Mouse (Mus musculus) E14TG2a.4 (cell line): ENCODE measurements around the gene Grpel1.

Source experiments
- CTCF ChIP-seq: conservative IDR thresholded peaks from 2 replicates; pipeline ENCODE4 v1.5.1; 2014; ENCODE audit warnings: low read length
- NANOG ChIP-seq: IDR thresholded peaks from 2 replicates; pipeline ENCODE4 v1.6.1; 2014; ENCODE audit warnings: borderline replicate concordance, low read length, mixed read lengths
- POU5F1 ChIP-seq: IDR thresholded peaks from 2 replicates; pipeline ENCODE4 v1.6.1; 2014; ENCODE audit warnings: low read length, borderline replicate concordance

GRCm38 (mm10) chr5:36523219-36523703, 58.5 kb downstream of the Grpel1 start:
- TF ChIP-seq CTCF (no peak), NANOG (no peak), POU5F1 (no peak)
